Mouse (Mus musculus) liver, embryonic 15.5 days (tissue): ENCODE results near the gene Eln. TPM values are rescaled to one million over a fixed set of nuclear protein-coding genes. Genes with fewer than 3 reads are reported as not detected.

Source experiments
- ATAC-seq: fragments of 200-750 bp; cut with Nextera tagmentation; 2 replicates; pipeline ENCODE4 v1.8.0; 2017; ENCODE audit warnings: moderate number of reproducible peaks, mild to moderate bottlenecking, moderate library complexity; ENCODE audit not compliant: insufficient read depth
- H3K27ac ChIP-seq: fragments of 300-500 bp; sonication (generic); replicated peaks from 2 replicates; pipeline ENCODE4 v1.5.1; 2015; ENCODE audit warnings: mild to moderate bottlenecking, inconsistent platforms
- H3K27me3 ChIP-seq: fragments of 300-500 bp; sonication (generic); 2 replicates; pipeline ENCODE4 v1.6.1; 2015; ENCODE audit warnings: mild to moderate bottlenecking, inconsistent platforms
- H3K36me3 ChIP-seq: fragments of 300-500 bp; sonication (generic); replicated peaks from 2 replicates; pipeline ENCODE4 v1.6.1; 2015; ENCODE audit warnings: moderate library complexity, mild to moderate bottlenecking, inconsistent platforms
- H3K4me1 ChIP-seq: fragments of 300-500 bp; sonication (generic); replicated peaks from 2 replicates; pipeline ENCODE4 v1.6.1; 2015; ENCODE audit warnings: inconsistent platforms
- H3K4me2 ChIP-seq: fragments of 300-500 bp; sonication (generic); 2 replicates; pipeline ENCODE4 v1.6.1; 2015; ENCODE audit warnings: moderate library complexity, mild to moderate bottlenecking, inconsistent platforms
- H3K4me3 ChIP-seq: fragments of 300-500 bp; sonication (generic); replicated peaks from 2 replicates; pipeline ENCODE4 v1.5.1; 2015; ENCODE audit warnings: mild to moderate bottlenecking, inconsistent platforms
- H3K9ac ChIP-seq: fragments of 300-500 bp; sonication (generic); 2 replicates; pipeline ENCODE4 v1.6.1; 2015; ENCODE audit warnings: moderate library complexity, mild to moderate bottlenecking, inconsistent platforms
- H3K9me3 ChIP-seq: fragments of 300-500 bp; sonication (generic); replicated peaks from 2 replicates; pipeline ENCODE4 v1.6.1; 2016; ENCODE audit warnings: inconsistent platforms
- WGBS: fragments of 180-500 bp; shearing (Covaris S2); methylation state at CpG from one replicate; pipeline ENCODE4 v1.1.7; 2015; ENCODE audit warnings: mixed read lengths; ENCODE audit not compliant: insufficient replicate concordance; 5-methylcytosine and 5-hydroxymethylcytosine counted together
- polyA plus RNA-seq: library from polyadenylated mRNA; unstranded; fragments of >200 nt; fragmentation: Nextera tagmentation; extraction: Ambion mirVana; gene quantifications from 2 replicates; pipeline ENCODE4 v1.2.1, GENCODE M21; 2015

The Eln gene
- polyA plus RNA-seq, 1 experiment from 2014 or later: 5.0 TPM

GRCm38 (mm10) chr5:134669001-134669708 is 78.0 kb downstream of the Eln start:
- ATAC-seq: 0 out of 2 replicates have a peak, but pooled peaks have one; percentile 3
- Histone ChIP-seq H3K36me3 (no peaks in the 10 kb centered on the region), H3K27ac (no peak overlapping the region), H3K4me3 (no peak overlapping the region), H3K9ac (no peak overlapping the region), H3K27me3 (no peaks in the 10 kb centered on the region), H3K9me3 (no peaks in the 10 kb centered on the region), H3K4me1 (no peaks in the 10 kb centered on the region), H3K4me2 (no peak overlapping the region)
- 76% methylated on average over 20 of the region's 20 CpGs for WGBS

GRCm38 (mm10) chr5:134668495-134668894 is 78.6 kb downstream of the Eln start:
- 72% methylated on average over 8 of the region's 8 CpGs for WGBS
- 0 out of 2 replicates have a peak, but pooled peaks have one; percentile 9 for ATAC-seq

GRCm38 (mm10) chr5:134656708-134657107 is 90.4 kb downstream of the Eln start:
- Histone ChIP-seq H3K4me1 (no peaks in the 10 kb centered on the region), H3K27ac (no peak overlapping the region), H3K9me3 (no peaks in the 10 kb centered on the region), H3K4me2 (no peak overlapping the region), H3K36me3 (no peaks in the 10 kb centered on the region), H3K27me3 (no peaks in the 10 kb centered on the region), H3K4me3 (no peak overlapping the region), H3K9ac (no peak overlapping the region)
- ATAC-seq: 0 out of 2 replicates have a peak, but pooled peaks have one; percentile 22
- WGBS: 68% methylated on average over 4 of the region's 4 CpGs

More at GRCm38 (mm10) chr5:134668495-134668894, 78.6 kb downstream of the Eln start:
- H3K4me3 ChIP-seq: no peak overlapping the region
- no peaks in the 10 kb centered on the region for H3K36me3 ChIP-seq
- no peaks in the 10 kb centered on the region for H3K27me3 ChIP-seq
- no peaks in the 10 kb centered on the region for H3K4me1 ChIP-seq
- H3K27ac ChIP-seq: no peak overlapping the region
- no peak overlapping the region for H3K9ac ChIP-seq
- no peaks in the 10 kb centered on the region for H3K9me3 ChIP-seq
- no peak overlapping the region for H3K4me2 ChIP-seq

Other genes with a start within 250 kb of the Eln start
- 0.46 and 0.50 TPM in 2 replicates for gene Clip2, start 194.9 kb downstream of the Eln start, polyA plus RNA-seq
- not detected in 2 replicates for gene Syna, start 187.2 kb downstream of the Eln start, polyA plus RNA-seq
- gene Rfc2, start 166.0 kb downstream of the Eln start, polyA plus RNA-seq: 157 and 158 TPM in 2 replicates
- gene Lat2, start 132.3 kb downstream of the Eln start, polyA plus RNA-seq: 2.2 and 2.6 TPM in 2 replicates
- 171 and 194 TPM in 2 replicates for gene Eif4h, start 107.8 kb downstream of the Eln start, polyA plus RNA-seq
- 0.81 and 1.1 TPM in 2 replicates for gene Limk1, start 58.7 kb downstream of the Eln start, polyA plus RNA-seq
- gene Tmem270, start 159.4 kb upstream of the Eln start, polyA plus RNA-seq: 0.13 TPM in 1 of 2 replicates, not detected in the other
- 278 and 316 TPM in 2 replicates for gene Cldn13, start 168.2 kb upstream of the Eln start, polyA plus RNA-seq
- gene Mettl27, start 185.0 kb upstream of the Eln start, polyA plus RNA-seq: 17.2 and 21.3 TPM in 2 replicates
- 0.18 and 0.38 TPM in 2 replicates for gene Cldn4, start 199.6 kb upstream of the Eln start, polyA plus RNA-seq
- gene Cldn3, start 238.9 kb upstream of the Eln start, polyA plus RNA-seq: 1.2 and 2.1 TPM in 2 replicates